Mouse (Mus musculus) kidney, adult 2 months (tissue): ENCODE measurements around the gene Ift122.

Experiments used
- CTCF ChIP-seq: fragments of 200-500 bp; conservative IDR thresholded peaks from 2 replicates; pipeline ENCODE4 v1.5.1; 2011; ENCODE audit warnings: low read depth, mild to moderate bottlenecking, control low read depth, low read length, moderate library complexity, mixed read lengths; ENCODE audit not compliant: insufficient read depth, insufficient read length
- POLR2A ChIP-seq: fragments of 200-500 bp; IDR thresholded peaks from one replicate; pipeline ENCODE4 v1.6.1; 2011; ENCODE audit warnings: low read depth, low read length, control low read depth

DNA sequence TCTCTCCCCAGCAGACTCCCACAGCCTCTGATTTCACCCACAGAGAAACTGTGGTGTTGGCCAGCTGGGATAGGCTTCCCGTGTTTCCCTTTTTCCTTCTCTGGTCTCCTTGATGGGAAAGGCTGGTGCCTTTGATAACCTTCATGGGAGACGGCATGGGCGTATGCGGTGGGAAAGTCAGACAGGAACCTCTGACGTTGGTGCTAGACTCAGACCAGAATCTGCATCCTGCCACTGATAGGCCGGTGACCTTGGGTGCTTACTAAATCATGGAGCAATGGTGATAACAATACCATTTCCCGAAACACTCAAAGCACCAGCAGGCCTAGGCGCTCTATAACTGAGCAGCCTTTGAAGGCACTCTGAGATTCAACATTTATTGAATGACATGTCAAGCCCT is 27.5 kb downstream of the Ift122 start:
- TF ChIP-seq CTCF (no peak), POLR2A (no peak)
